Mouse (Mus musculus): ENCODE data around the gene Apeh. TPM values are rescaled to one million over a fixed set of nuclear protein-coding genes. Genes with fewer than 3 reads are reported as not detected.

The Apeh gene
- polyA plus RNA-seq, 1 experiment from 2014 or later = 48.7 TPM

GRCm38 (mm10) chr9:108090611-108091120 is 3.7 kb downstream of the Apeh start:
- Histone ChIP-seq H3K4me2 (replicated peaks) (no peak overlapping the region), H3K4me3 (replicated peaks; ENCODE audit: low read length) (no peak overlapping the region), H3K9ac (no peak overlapping the region), H3K9me3 (ENCODE audit: control insufficient read depth, low read length) (no peaks in the 10 kb centered on the region), H3K36me3 (replicated peaks; ENCODE audit: control insufficient read depth, insufficient read depth) (peaks cover 72% of the 10 kb centered on the region), H3K27ac (no peak overlapping the region), H3K4me1 (replicated peaks; ENCODE audit: control insufficient read depth, insufficient read depth, low read length) (peaks cover 16% of the 10 kb centered on the region), H3K27me3 (ENCODE audit: control insufficient read depth, insufficient read depth, low read length) (no peaks in the 10 kb centered on the region)
- DNase-seq (ENCODE audit: low spot score) (no peak), ATAC-seq (ENCODE audit: low FRiP score) (no peak)
- WGBS = 95% methylated on average over 7 of the region's 7 CpGs

DNA sequence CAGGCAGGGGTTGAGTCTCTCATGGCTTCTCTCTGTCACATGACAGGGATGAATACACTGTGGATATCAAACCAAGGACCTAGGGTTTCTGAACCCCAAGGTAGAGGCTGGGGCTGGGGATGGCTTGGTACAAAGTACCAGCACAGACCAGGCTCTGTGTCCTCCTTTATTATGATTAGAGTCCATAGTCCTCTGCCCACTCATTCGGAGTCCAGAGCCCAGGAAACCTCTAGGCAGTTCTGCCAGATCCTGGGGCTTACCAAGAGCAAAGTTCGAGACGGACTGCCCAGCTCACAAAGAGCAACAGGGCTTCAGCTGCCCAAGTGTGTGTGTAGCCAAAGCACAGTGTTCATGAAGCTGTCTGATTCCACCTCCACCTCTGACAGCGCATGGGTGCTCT is 9.1 kb downstream of the Apeh start:
- ATAC-seq (ENCODE audit: low FRiP score) (no peak), DNase-seq (ENCODE audit: low spot score) (no peak)
- Histone ChIP-seq H3K9me3 (ENCODE audit: control insufficient read depth, low read length) (no peaks in the 10 kb centered on the region), H3K4me3 (replicated peaks; ENCODE audit: low read length) (no peak overlapping the region), H3K4me1 (replicated peaks; ENCODE audit: control insufficient read depth, insufficient read depth, low read length) (no peaks in the 10 kb centered on the region), H3K36me3 (replicated peaks; ENCODE audit: control insufficient read depth, insufficient read depth) (peaks cover 63% of the 10 kb centered on the region), H3K27ac (no peak overlapping the region), H3K4me2 (replicated peaks) (no peak overlapping the region), H3K27me3 (ENCODE audit: control insufficient read depth, insufficient read depth, low read length) (peaks cover 29% of the 10 kb centered on the region), H3K9ac (no peak overlapping the region)
- 96% methylated on average over 4 of the region's 4 CpGs for WGBS

- Histone ChIP-seq H3K27me3 (ENCODE audit: control insufficient read depth, insufficient read depth, low read length) (peaks cover 29% of the 10 kb centered on the region), H3K9ac (no peak overlapping the region), H3K27ac (no peak overlapping the region), H3K4me1 (replicated peaks; ENCODE audit: control insufficient read depth, insufficient read depth, low read length) (peaks cover 5% of the 10 kb centered on the region), H3K9me3 (ENCODE audit: control insufficient read depth, low read length) (no peaks in the 10 kb centered on the region), H3K36me3 (replicated peaks; ENCODE audit: control insufficient read depth, insufficient read depth) (peaks cover 46% of the 10 kb centered on the region), H3K4me2 (replicated peaks) (no peak overlapping the region), H3K4me3 (replicated peaks; ENCODE audit: low read length) (no peak overlapping the region)
- ATAC-seq (ENCODE audit: low FRiP score) = no peak
- no peak for DNase-seq (ENCODE audit: low spot score)
- WGBS = 88% methylated on average over 6 of the region's 6 CpGs
Measured at GRCm38 (mm10) chr9:108083561-108083960, 10.8 kb downstream of the Apeh start.

DNA sequence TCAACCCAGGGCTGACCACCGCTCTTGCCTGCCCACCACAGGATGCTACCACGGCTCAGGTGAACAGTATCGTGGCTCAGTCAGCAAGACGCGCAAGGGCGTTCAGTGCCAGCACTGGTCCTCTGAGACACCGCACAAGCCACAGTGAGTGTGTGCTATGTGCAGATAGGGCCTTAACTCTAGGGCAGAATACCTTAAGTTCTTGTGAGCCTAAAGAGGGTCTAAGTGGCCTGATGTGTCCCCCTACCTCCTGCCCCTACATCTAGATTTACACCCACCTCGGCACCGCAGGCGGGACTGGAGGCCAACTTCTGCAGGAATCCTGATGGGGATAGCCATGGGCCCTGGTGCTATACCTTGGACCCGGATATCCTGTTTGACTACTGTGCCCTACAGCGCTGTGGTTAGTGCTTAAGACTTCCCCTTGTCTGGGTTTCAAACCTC is 11.4 kb downstream of the Apeh start, which contains the start of gene Rnf123:
Rnf123 (minus strand) TSS at position 359 of the 444 bp plus-strand sequence.
- peak within 1 kb of the TSS; percentile 7; the same call in 1 of the 2 replicates for H3K4me3 ChIP-seq (replicated peaks; ENCODE audit: low read length)
- no peak for ATAC-seq (ENCODE audit: low FRiP score)

DNA sequence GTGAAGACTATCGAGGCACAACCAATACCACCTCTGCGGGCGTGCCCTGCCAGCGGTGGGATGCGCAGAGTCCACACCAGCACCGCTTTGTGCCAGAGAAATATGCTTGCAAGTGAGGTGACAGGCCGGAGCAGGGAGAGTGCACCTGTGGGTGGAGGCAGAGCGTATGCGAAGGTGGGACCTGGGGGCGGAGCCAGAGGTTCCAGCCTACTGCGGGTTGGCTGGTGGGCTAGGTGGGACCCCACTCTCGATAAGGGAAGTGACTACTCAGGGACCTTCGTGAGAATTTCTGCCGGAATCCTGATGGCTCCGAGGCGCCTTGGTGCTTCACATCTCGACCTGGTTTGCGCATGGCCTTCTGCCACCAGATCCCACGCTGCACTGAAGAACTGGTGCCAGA is 11.9 kb downstream of the Apeh start:
- peak overlapping the region; percentile 7; the same call in 1 of the 2 replicates for H3K4me3 ChIP-seq (replicated peaks; ENCODE audit: low read length)
- 7% methylated on average over 19 of the region's 19 CpGs for WGBS
- ATAC-seq (ENCODE audit: low FRiP score) = no peak
- DNase-seq (ENCODE audit: low spot score) = no peak
- H3K9ac ChIP-seq = peak overlapping the region; percentile 24
- no peak overlapping the region for H3K27ac ChIP-seq
- peak overlapping the region; percentile 30 for H3K4me2 ChIP-seq (replicated peaks)
- H3K9me3 ChIP-seq (ENCODE audit: control insufficient read depth, low read length) = no peaks in the 10 kb centered on the region
- H3K36me3 ChIP-seq (replicated peaks; ENCODE audit: control insufficient read depth, insufficient read depth) = peaks cover 35% of the 10 kb centered on the region
- H3K4me1 ChIP-seq (replicated peaks; ENCODE audit: control insufficient read depth, insufficient read depth, low read length) = peaks cover 15% of the 10 kb centered on the region
- H3K27me3 ChIP-seq (ENCODE audit: control insufficient read depth, insufficient read depth, low read length) = peaks cover 29% of the 10 kb centered on the region

More for the DNA sequence above, 11.4 kb downstream of the Apeh start, which contains the start of gene Rnf123:
- H3K36me3 ChIP-seq (replicated peaks; ENCODE audit: control insufficient read depth, insufficient read depth) = peaks cover 40% of the 10 kb centered on the region
- 43% methylated on average over 12 of the region's 12 CpGs for WGBS
- no peak within 1 kb of the TSS for H3K27ac ChIP-seq
- DNase-seq (ENCODE audit: low spot score) = no peak
- peak within 1 kb of the TSS; percentile 24 for H3K9ac ChIP-seq
- H3K27me3 ChIP-seq (ENCODE audit: control insufficient read depth, insufficient read depth, low read length) = peaks cover 29% of the 10 kb centered on the region
- no peaks in the 10 kb centered on the region for H3K9me3 ChIP-seq (ENCODE audit: control insufficient read depth, low read length)
- H3K4me1 ChIP-seq (replicated peaks; ENCODE audit: control insufficient read depth, insufficient read depth, low read length) = peaks cover 11% of the 10 kb centered on the region
- H3K4me2 ChIP-seq (replicated peaks) = peak within 1 kb of the TSS; percentile 30

DNA sequence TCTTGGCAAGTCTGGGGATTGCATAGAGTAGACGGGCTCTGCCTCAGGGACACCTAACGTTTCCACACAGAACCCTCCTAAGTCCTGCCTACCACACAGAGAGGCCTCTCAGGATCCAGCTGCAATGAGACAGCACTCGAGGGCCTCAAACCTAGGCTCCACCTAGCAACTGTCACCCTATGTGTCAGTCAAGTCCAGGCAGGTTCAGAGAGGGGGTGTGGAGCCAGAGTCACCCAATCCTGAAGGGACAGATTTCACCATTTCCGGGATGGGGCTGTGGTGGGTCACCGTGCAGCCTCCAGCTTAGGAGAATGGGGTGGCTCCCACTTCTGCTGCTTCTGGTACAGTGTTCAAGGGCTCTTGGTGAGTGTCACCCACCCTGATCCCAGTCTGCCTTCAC is 14.2 kb downstream of the Apeh start, which contains the start of gene Mst1:
Mst1 (plus strand) TSS at position 269 of the 400 bp plus-strand sequence.
- Histone ChIP-seq H3K4me1 (replicated peaks; ENCODE audit: control insufficient read depth, insufficient read depth, low read length) (peaks cover 15% of the 10 kb centered on the region), H3K9me3 (ENCODE audit: control insufficient read depth, low read length) (no peaks in the 10 kb centered on the region), H3K4me3 (replicated peaks; ENCODE audit: low read length) (peak within 1 kb of the TSS; percentile 84), H3K4me2 (replicated peaks) (peak within 1 kb of the TSS; percentile 96), H3K27me3 (ENCODE audit: control insufficient read depth, insufficient read depth, low read length) (peaks cover 29% of the 10 kb centered on the region), H3K27ac (no peak within 1 kb of the TSS), H3K36me3 (replicated peaks; ENCODE audit: control insufficient read depth, insufficient read depth) (peaks cover 23% of the 10 kb centered on the region), H3K9ac (peak within 1 kb of the TSS; percentile 96)
- ATAC-seq (ENCODE audit: low FRiP score) = no peak
- no peak for DNase-seq (ENCODE audit: low spot score)
- WGBS = 80% methylated on average over 5 of the region's 5 CpGs

DNA sequence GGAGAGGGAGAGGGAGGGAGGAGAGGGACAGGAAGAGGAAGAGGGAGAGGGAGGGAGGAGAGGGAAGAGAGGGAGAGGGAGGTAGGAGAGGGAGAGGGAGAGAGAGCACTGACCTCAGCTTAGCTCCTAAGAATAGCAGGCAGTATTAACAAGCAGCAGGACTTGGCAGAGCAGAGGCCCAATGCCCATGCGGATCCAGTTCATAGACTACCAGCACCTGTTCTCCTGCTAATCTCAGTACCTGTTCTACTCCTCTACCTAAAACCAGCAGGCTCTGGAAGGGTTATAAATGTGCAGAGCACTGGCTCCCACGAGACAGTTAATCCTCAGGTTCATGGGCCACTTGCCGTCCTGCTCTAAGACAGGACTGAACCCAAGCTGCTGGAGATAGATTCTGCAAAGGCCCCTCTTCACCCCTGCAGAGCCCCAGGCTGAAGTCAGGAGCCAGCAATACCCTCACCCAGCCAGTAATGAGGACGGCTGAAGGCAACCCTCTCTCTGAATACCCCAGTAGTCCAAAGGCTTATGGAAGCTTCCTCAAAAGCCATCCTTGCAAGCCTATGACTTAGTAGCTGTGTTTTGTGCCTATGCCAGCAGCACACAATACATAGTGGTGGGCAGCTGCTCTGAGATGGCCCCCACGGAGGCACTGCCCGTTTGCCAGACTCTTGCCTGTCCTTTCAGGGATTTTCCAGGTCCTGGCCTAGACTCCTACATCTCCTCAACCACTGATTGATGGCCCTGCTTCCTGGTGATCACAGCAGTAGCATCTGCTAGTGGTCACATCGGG is 21.1 kb downstream of the Apeh start:
- H3K4me3 ChIP-seq (replicated peaks; ENCODE audit: low read length) = no peak overlapping the region
- no peak for DNase-seq (ENCODE audit: low spot score)
- H3K9ac ChIP-seq = no peak overlapping the region
- no peaks in the 10 kb centered on the region for H3K9me3 ChIP-seq (ENCODE audit: control insufficient read depth, low read length)
- H3K4me2 ChIP-seq (replicated peaks) = no peak overlapping the region
- ATAC-seq (ENCODE audit: low FRiP score) = no peak
- no peaks in the 10 kb centered on the region for H3K27me3 ChIP-seq (ENCODE audit: control insufficient read depth, insufficient read depth, low read length)
- WGBS = 66% methylated on average over 7 of the region's 7 CpGs
- peaks cover 8% of the 10 kb centered on the region for H3K4me1 ChIP-seq (replicated peaks; ENCODE audit: control insufficient read depth, insufficient read depth, low read length)
- H3K36me3 ChIP-seq (replicated peaks; ENCODE audit: control insufficient read depth, insufficient read depth) = peaks cover 48% of the 10 kb centered on the region
- H3K27ac ChIP-seq = no peak overlapping the region

DNA sequence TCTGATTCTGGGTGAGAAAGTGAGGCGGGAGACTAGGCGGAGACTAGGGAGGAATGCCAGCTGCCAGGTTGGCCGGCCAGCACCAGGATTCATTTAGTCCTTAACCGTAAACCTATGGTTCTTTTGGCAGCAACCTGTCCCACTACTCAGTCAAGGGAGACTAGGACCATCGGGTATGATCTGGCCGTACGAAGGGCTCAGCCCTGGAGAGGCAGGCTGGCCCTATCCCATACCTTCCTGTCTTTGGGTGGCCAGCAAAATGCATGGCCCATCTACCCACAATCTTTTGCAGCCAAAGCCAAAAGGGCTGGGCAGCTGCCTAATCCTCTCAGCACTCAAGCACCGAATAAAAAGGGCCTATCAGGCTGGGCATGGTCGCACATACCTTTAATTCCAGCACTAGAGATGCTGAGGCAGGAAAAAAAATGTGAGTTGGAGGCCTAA is 21.9 kb downstream of the Apeh start:
- Histone ChIP-seq H3K27me3 (ENCODE audit: control insufficient read depth, insufficient read depth, low read length) (no peaks in the 10 kb centered on the region), H3K9ac (no peak overlapping the region), H3K9me3 (ENCODE audit: control insufficient read depth, low read length) (no peaks in the 10 kb centered on the region), H3K4me1 (replicated peaks; ENCODE audit: control insufficient read depth, insufficient read depth, low read length) (no peaks in the 10 kb centered on the region), H3K36me3 (replicated peaks; ENCODE audit: control insufficient read depth, insufficient read depth) (peaks cover 48% of the 10 kb centered on the region), H3K4me3 (replicated peaks; ENCODE audit: low read length) (no peak overlapping the region), H3K27ac (no peak overlapping the region), H3K4me2 (replicated peaks) (no peak overlapping the region)
- no peak for ATAC-seq (ENCODE audit: low FRiP score)
- DNase-seq (ENCODE audit: low spot score) = no peak
- 76% methylated on average over 9 of the region's 9 CpGs for WGBS

DNA sequence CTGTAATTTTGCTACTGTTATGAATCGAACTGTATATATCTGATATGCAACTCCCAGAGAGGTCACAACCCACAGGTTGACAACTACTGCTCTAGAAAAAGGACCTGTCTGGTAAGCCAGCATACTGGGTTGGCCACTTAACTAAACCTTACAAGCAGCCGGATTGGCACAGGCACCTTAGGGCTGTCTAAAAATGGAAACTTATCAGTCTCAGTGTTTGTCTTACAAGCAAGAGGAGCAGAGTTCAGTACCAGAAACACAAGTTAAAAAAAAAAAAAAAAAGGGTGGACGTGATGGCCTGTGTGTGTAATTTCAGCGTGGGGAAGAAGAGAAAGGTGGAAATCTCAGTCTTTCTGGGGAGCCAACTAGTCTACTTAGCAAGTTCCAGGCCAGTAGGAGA is 22.6 kb downstream of the Apeh start:
- H3K36me3 ChIP-seq (replicated peaks; ENCODE audit: control insufficient read depth, insufficient read depth) = peaks cover 44% of the 10 kb centered on the region

More for the DNA sequence above, 22.6 kb downstream of the Apeh start:
- ATAC-seq (ENCODE audit: low FRiP score) (no peak), DNase-seq (ENCODE audit: low spot score) (no peak)
- no peak overlapping the region for H3K4me2 ChIP-seq (replicated peaks)
- H3K4me1 ChIP-seq (replicated peaks; ENCODE audit: control insufficient read depth, insufficient read depth, low read length) = no peaks in the 10 kb centered on the region
- 92% methylated on average over 4 of the region's 4 CpGs for WGBS
- H3K9me3 ChIP-seq (ENCODE audit: control insufficient read depth, low read length) = no peaks in the 10 kb centered on the region
- no peak overlapping the region for H3K4me3 ChIP-seq (replicated peaks; ENCODE audit: low read length)
- H3K27me3 ChIP-seq (ENCODE audit: control insufficient read depth, insufficient read depth, low read length) = no peaks in the 10 kb centered on the region
- no peak overlapping the region for H3K9ac ChIP-seq
- H3K27ac ChIP-seq = no peak overlapping the region
